Mouse (Mus musculus) midbrain, embryonic 11.5 days (tissue): ENCODE measurements around the gene Abcd3. TPM values are rescaled to one million over a fixed set of nuclear protein-coding genes. Genes with fewer than 3 reads are reported as not detected.
A peak's percentile ranks its signal among the peaks of the same experiment; 100 is the strongest.

ENCODE experiments used
- ATAC-seq: fragments of 200-750 bp; cut with Nextera tagmentation; 2 replicates; pipeline ENCODE4 v1.8.0; 2017; ENCODE audit warnings: moderate TSS enrichment, moderate library complexity; ENCODE audit not compliant: low FRiP score
- DNase-seq: peaks from one replicate; pipeline ENCODE4 v3.0.0; 2015; ENCODE audit warnings: low spot score; ENCODE audit errors: missing footprints
- H3K27ac ChIP-seq: fragments of 300-500 bp; sonication (generic); 2 replicates; pipeline ENCODE4 v1.5.1; 2014; ENCODE audit warnings: low read depth, low read length
- H3K27me3 ChIP-seq: fragments of 300-500 bp; sonication (generic); 2 replicates; pipeline ENCODE4 v1.6.1; 2014; ENCODE audit warnings: mild to moderate bottlenecking, low read length, moderate library complexity, mixed read lengths; ENCODE audit not compliant: control insufficient read depth, insufficient read depth
- H3K36me3 ChIP-seq: fragments of 300-500 bp; sonication (generic); 2 replicates; pipeline ENCODE4 v1.6.1; 2014; ENCODE audit warnings: mild to moderate bottlenecking, low read length, moderate library complexity, mixed read lengths; ENCODE audit not compliant: control insufficient read depth, insufficient read depth
- H3K4me1 ChIP-seq: fragments of 300-500 bp; sonication (generic); 2 replicates; pipeline ENCODE4 v1.6.1; 2014; ENCODE audit warnings: low read length; ENCODE audit not compliant: control insufficient read depth, insufficient read depth
- H3K4me2 ChIP-seq: fragments of 300-500 bp; sonication (generic); 2 replicates; pipeline ENCODE4 v1.6.1; 2014; ENCODE audit warnings: mild to moderate bottlenecking, moderate library complexity
- H3K4me3 ChIP-seq: fragments of 300-500 bp; sonication (generic); 2 replicates; pipeline ENCODE4 v1.5.1; 2014; ENCODE audit warnings: low read depth, low read length
- H3K9ac ChIP-seq: fragments of 300-500 bp; sonication (generic); 2 replicates; pipeline ENCODE4 v1.6.1; 2014; ENCODE audit warnings: low read length
- H3K9me3 ChIP-seq: fragments of 300-500 bp; sonication (generic); 2 replicates; pipeline ENCODE4 v1.6.1; 2016; ENCODE audit warnings: low read length; ENCODE audit not compliant: control insufficient read depth
- WGBS: fragments of 180-500 bp; shearing (Covaris S2); extraction: QIAGEN DNeasy Blood & Tissue Kit; methylation state at CpG from one replicate; pipeline ENCODE4 v1.1.7; 2014; 5-methylcytosine and 5-hydroxymethylcytosine counted together
- polyA plus RNA-seq: library from polyadenylated mRNA; unstranded; fragments of >200 nt; fragmentation: Nextera tagmentation; extraction: Ambion mirVana; gene quantifications from 2 replicates; pipeline ENCODE4 v1.2.1, GENCODE M21; 2014

The Abcd3 gene
- polyA plus RNA-seq, 1 experiment from 2014 or later, result 58.7 TPM

DNA sequence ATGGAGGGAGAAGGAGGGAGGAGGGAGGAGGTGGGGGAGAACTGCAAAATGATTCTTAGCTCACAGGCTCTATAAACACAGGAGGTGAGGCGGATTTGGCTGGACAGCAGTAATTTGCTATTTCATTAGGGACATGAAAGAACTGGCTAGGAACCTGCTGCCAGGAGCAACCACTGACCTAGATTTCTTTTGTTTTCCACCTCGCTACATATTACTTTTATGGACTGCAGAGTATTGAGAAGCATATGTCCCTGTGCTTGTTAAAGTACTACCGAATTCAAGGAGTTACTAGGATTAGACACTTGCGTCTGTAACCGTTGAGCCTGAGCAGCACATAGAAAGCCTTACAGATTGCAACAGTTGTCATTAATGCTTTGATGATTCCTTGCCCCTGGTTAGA, 7.5 kb upstream of the Abcd3 start:
- ATAC-seq, result no peak
- Histone ChIP-seq H3K4me2 (no peak overlapping the region), H3K9ac (no peak overlapping the region), H3K27ac (no peak overlapping the region), H3K4me1 (no peaks in the 10 kb centered on the region), H3K36me3 (no peaks in the 10 kb centered on the region), H3K9me3 (no peaks in the 10 kb centered on the region), H3K27me3 (no peaks in the 10 kb centered on the region), H3K4me3 (no peak overlapping the region)
- WGBS, result 92% methylated on average over 5 of the region's 5 CpGs
- DNase-seq, result no peak

DNA sequence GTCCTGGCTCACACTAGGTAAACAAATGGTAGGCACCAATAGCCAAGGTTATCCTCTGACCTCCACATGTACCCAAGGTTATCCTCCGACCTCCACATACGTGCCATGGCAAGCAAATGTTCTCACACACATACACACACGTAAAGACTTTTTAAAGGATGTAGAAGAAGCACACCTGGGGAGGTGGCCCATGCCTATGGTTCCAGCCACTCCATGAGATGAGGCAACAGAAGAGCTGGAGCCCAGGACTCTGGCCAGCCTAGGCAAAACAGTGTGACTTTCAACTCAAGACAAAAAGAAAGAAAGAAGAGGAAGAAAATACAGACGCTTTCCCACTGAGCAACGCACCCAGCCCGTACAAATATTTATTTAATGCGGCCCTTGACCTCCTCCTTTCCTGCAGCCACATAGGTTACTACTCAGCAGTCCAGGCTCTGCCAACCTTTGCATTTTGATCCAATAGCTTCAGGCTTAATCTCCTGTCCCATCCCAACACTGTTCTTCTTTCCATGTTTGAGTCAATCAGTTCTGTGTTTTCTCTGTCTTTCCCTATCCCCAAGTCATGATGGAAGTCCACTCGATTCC, 6.5 kb upstream of the Abcd3 start:
- no peak overlapping the region for H3K4me3 ChIP-seq
- 81% methylated on average over 8 of the region's 8 CpGs for WGBS
- no peak overlapping the region for H3K4me2 ChIP-seq
- no peak overlapping the region for H3K9ac ChIP-seq
- no peaks in the 10 kb centered on the region for H3K9me3 ChIP-seq
- H3K36me3 ChIP-seq, result no peaks in the 10 kb centered on the region
- H3K27ac ChIP-seq, result no peak overlapping the region
- DNase-seq, result peak; percentile 75
- no peak for ATAC-seq
- H3K27me3 ChIP-seq, result no peaks in the 10 kb centered on the region
- H3K4me1 ChIP-seq, result no peaks in the 10 kb centered on the region

DNA sequence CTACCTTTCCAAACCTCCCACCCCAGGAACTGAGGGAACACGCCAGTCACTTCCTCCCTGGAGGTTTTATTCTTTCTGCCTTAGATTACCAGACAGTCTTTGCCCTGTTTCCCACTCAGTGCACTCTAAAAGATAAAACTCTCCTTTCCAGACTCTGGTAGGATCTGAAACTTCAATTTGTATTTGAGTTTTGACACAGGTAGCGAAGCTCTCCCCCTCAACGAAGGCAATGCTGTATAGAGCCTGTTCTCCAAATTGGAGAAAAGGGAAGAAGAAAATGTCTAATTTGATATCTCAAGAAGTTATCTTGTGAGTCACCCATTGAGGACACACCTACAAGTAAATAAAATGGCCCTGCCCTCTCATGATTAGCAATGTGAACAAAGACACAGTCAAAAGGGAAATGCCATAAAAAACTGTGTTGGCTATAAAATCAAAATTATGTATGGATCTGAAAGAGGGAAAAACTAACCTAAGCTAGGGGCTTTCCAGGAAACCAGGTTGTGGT, 4.6 kb upstream of the Abcd3 start:
- Histone ChIP-seq H3K9me3 (no peaks in the 10 kb centered on the region), H3K9ac (no peak overlapping the region), H3K36me3 (no peaks in the 10 kb centered on the region), H3K27ac (no peak overlapping the region), H3K4me2 (no peak overlapping the region), H3K4me1 (peaks cover 4% of the 10 kb centered on the region), H3K27me3 (no peaks in the 10 kb centered on the region), H3K4me3 (no peak overlapping the region)
- peak; percentile 61 for DNase-seq
- no peak for ATAC-seq
- WGBS, result 89% methylated on average over 3 of the region's 3 CpGs

DNA sequence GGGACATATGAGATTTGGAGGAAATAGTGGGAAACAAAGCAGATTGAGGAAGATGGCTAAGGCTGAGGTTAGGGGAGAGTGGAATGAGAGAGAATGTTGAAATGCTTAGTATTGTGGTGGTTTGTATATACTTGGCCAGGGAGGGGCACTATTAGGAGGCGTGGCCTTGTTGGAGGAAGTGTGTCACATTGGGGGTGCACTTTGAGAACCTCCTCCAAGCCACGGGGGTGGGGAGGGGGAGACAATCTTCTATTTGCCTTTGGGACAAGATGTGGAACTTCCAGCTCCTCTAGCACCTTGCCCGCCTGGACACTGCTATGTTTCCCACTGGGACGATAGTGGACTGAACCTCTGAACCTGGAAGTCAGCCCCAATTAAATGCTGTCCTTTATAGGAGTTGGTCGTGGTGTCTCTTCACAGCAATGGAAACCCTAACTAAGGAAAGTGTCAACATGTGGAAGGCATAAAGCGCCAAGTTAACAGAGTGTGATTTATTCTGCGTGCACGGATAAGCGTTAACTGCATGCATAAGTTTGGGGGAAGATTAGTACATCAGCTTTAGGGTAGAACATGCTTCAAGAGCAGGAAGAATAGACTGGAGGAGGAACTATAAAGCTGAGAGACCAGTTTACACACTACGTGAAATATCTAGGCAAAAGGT, 3.8 kb upstream of the Abcd3 start:
- ATAC-seq (no peak), DNase-seq (no peak)
- WGBS, result 87% methylated on average over 10 of the region's 10 CpGs
- Histone ChIP-seq H3K27ac (no peak overlapping the region), H3K4me3 (no peak overlapping the region), H3K4me2 (no peak overlapping the region), H3K27me3 (no peaks in the 10 kb centered on the region), H3K9ac (no peak overlapping the region), H3K36me3 (no peaks in the 10 kb centered on the region), H3K9me3 (no peaks in the 10 kb centered on the region), H3K4me1 (peaks cover 4% of the 10 kb centered on the region)

DNA sequence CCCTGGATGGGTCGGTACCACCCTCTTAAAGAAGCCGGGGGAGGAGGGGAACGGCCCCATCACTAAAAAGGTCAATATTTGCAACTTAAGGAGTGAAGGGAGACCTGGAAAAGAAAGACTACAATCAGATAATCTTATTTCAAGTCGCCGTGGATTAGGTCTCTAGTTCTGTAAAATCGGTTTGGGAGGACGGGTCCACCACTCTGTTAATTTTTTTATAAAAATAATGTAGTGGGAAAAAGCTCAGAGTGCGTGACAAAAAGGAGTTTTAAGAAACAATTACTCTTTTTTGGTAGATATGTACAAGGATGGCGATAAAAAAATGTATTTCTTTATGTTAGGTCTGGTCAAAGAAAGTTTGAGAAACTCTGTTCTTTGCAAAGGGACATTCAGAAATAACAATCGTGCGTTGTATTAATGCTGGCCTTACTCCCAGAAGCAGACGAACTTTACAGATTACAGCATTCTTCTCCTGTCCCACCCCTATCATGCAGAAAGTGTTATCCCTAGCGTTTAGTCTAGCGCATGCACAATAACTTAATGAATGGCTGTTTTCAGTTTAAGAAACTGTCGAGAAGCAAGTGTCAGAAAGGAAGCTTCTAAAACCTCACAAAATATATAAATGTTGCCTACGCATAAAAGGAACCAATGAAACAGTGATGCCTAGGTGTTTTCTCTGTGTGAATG, 590 bp upstream of the Abcd3 start:
- 24% methylated on average over 16 of the region's 16 CpGs for WGBS

DNA sequence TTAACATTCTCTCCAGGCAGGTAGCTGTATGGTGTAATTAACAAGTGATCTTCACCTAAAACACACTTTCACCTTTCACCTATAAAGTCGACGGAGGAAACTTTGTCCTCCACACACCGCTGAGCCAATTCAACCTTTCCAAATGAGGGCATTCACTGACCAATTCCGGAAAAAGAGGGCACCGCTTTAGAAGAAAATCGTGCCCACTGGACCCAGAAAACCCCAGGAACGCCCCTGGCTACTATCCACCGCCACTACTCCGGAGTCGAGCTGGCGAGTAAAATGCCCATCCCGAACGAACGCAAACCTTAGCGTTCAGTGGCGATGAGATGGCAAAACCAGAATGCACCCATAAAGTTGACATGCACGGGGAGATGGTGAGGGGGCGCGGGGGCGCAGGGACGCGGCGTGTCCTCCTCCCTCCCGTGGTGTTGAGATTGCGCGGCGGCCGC, 663 bp downstream of the Abcd3 start:
- Histone ChIP-seq H3K4me2 (peak overlapping the region; percentile 52), H3K4me3 (peak overlapping the region; percentile 78), H3K9me3 (no peaks in the 10 kb centered on the region), H3K4me1 (peaks cover 4% of the 10 kb centered on the region), H3K36me3 (no peaks in the 10 kb centered on the region), H3K27ac (peak overlapping the region; percentile 92), H3K9ac (peak overlapping the region; percentile 94), H3K27me3 (no peaks in the 10 kb centered on the region)
- ATAC-seq, result no peak; the same call in 1 of the 2 replicates
- WGBS, result under 1% methylated on average over 28 of the region's 28 CpGs
- no peak for DNase-seq

More for the DNA sequence above, 590 bp upstream of the Abcd3 start:
- peak overlapping the region; percentile 78 for H3K4me3 ChIP-seq
- DNase-seq (peak; percentile 89), ATAC-seq (no peak)
- peak overlapping the region; percentile 92 for H3K27ac ChIP-seq
- H3K9ac ChIP-seq, result peak overlapping the region; percentile 94
- H3K4me1 ChIP-seq, result peaks cover 4% of the 10 kb centered on the region
- H3K36me3 ChIP-seq, result no peaks in the 10 kb centered on the region
- no peaks in the 10 kb centered on the region for H3K27me3 ChIP-seq
- H3K9me3 ChIP-seq, result no peaks in the 10 kb centered on the region
- peak overlapping the region; percentile 52 for H3K4me2 ChIP-seq

DNA sequence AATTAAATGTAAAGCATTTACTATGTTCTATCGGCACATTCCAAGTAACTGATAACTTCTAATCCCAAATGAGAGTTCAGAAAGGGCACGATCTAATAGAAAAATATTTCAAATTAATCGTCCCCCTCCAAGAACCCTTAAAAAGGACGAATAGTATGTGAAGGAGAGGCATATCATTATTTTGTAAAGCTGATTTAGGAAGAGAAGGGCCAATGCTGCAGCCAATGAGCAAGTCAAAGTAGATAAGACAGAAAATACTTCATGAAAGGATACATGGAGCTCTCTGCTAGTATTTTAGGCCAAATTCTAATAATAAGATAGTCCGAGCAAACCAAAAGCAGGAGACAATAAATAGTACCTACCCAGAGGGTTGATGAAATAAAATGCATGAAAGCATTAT, 1.3 kb downstream of the Abcd3 start:
- peaks cover 4% of the 10 kb centered on the region for H3K4me1 ChIP-seq
- H3K4me3 ChIP-seq, result peak overlapping the region; percentile 78; the same call in 1 of the 2 replicates
- no peak overlapping the region for H3K9ac ChIP-seq
- H3K9me3 ChIP-seq, result no peaks in the 10 kb centered on the region
- H3K27ac ChIP-seq, result no peak overlapping the region
- 74% methylated on average over 5 of the region's 5 CpGs for WGBS
- H3K27me3 ChIP-seq, result no peaks in the 10 kb centered on the region
- H3K4me2 ChIP-seq, result peak overlapping the region; percentile 52
- H3K36me3 ChIP-seq, result no peaks in the 10 kb centered on the region
- no peak for DNase-seq
- no peak for ATAC-seq

DNA sequence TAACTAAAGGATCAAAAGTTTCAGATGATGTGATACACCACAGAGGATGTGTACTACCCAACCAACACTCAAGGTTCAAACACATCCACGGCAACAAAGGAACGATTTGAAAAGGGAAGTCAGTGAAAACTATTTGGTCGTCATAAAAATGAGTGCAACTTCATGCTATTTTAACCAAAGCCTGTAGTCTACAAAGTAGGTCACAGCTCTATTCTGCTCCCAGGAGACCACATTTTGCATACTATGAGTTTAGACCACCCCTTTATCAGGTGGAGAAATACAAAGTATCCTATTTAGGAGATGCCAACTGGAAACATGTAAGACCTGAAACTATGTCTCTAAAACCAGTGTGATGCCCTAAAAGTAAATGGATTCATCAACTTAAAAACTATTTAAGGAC, 6.9 kb downstream of the Abcd3 start:
- H3K4me2 ChIP-seq, result no peak overlapping the region
- H3K4me3 ChIP-seq, result no peak overlapping the region
- H3K27me3 ChIP-seq, result no peaks in the 10 kb centered on the region
- ATAC-seq (no peak), DNase-seq (peak; percentile 65)
- 91% methylated on average over 3 of the region's 3 CpGs for WGBS
- no peak overlapping the region for H3K9ac ChIP-seq
- H3K4me1 ChIP-seq, result no peaks in the 10 kb centered on the region
- H3K27ac ChIP-seq, result no peak overlapping the region
- no peaks in the 10 kb centered on the region for H3K9me3 ChIP-seq
- no peaks in the 10 kb centered on the region for H3K36me3 ChIP-seq

DNA sequence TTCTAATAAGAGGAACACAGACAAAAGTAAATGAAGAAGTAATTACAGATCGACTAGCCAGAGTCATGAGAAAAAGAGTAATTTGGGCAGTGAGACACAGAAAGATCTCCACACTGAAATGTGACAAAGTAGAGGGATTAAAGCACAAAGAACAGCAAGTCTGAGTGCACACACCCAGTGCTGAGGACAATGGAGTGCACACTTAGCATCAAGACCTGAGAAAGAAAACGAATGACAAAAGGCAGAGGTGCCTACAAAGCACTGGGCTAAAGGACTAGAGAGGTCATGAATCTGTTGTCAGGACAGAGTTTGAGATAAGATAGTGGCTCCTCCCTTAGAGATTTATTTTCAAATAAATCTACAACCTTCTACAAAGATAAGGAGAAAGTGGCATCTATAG, 20.9 kb downstream of the Abcd3 start:
- 30% methylated on average over 2 of the region's 2 CpGs for WGBS
- no peaks in the 10 kb centered on the region for H3K36me3 ChIP-seq
- ATAC-seq (no peak), DNase-seq (no peak)
- no peaks in the 10 kb centered on the region for H3K9me3 ChIP-seq
- no peak overlapping the region for H3K9ac ChIP-seq
- H3K4me1 ChIP-seq, result 0 out of 2 replicates have a peak, but pooled peaks cover 2% of the 10 kb centered on the region
- H3K27ac ChIP-seq, result no peak overlapping the region
- no peaks in the 10 kb centered on the region for H3K27me3 ChIP-seq
- H3K4me3 ChIP-seq, result no peak overlapping the region
- no peak overlapping the region for H3K4me2 ChIP-seq
